Mouse (Mus musculus) gastrocnemius, postnatal 14 days (tissue): Measurements from ENCODE around the gene Armc3. TPM values are rescaled to one million over a fixed set of nuclear protein-coding genes. Genes with fewer than 3 reads are reported as not detected.

Experiments used
- DNase-seq: peaks from one replicate; pipeline ENCODE4 v3.0.0; 2021; ENCODE audit warnings: mixed read lengths
- intact Hi-C: fragments of 180-260 bp; cut with DNase I; formaldehyde crosslinking; loops from one replicate; pipeline ENCODE4 v1.15.1; 2025; ENCODE audit warnings: low total_unique reads
- total RNA-seq, 2 experiments: library from RNA; stranded (reverse); gene quantifications; 2 replicates each; pipeline ENCODE4 v1.2.3; 2021

Armc3 gene
- total RNA-seq, 2 experiments from 2014 or later: not detected

DNA sequence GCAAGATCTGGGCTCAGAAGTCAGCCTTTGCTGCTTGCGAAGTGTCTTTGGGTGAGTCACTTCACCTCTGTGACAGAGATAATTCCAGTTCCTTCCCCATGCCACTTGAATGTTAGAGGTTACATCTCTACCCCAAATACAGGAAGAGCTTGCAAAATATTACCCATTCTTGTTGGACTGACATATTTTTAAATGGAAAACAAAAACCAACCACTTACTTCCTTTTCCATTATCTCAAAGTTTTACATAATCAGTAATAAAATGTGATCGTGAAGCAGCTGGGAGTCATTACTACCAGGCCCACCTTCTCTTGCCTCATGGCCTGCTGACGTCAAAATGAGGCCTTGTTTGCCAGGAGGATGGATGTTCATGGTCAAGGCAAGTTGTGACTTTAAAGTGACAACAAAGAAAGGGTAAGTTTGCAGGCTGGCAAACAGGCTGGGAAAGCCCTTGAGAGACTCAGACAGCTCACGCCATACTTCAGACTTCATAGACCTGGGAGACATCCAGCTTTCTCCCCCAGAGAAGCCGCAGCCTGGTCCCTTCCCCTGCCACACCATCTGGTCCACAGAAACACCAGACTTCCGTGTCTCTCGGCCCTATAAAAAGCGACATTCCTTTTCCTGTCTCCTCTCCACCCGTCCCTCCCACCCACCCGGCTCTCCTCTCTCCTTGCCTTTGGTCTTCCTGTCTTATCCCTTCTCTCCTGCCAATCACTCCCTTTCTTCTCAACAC is 145.0 kb downstream of the Armc3 start:
- intact Hi-C loops: no loop called here
- no peak for DNase-seq

DNA sequence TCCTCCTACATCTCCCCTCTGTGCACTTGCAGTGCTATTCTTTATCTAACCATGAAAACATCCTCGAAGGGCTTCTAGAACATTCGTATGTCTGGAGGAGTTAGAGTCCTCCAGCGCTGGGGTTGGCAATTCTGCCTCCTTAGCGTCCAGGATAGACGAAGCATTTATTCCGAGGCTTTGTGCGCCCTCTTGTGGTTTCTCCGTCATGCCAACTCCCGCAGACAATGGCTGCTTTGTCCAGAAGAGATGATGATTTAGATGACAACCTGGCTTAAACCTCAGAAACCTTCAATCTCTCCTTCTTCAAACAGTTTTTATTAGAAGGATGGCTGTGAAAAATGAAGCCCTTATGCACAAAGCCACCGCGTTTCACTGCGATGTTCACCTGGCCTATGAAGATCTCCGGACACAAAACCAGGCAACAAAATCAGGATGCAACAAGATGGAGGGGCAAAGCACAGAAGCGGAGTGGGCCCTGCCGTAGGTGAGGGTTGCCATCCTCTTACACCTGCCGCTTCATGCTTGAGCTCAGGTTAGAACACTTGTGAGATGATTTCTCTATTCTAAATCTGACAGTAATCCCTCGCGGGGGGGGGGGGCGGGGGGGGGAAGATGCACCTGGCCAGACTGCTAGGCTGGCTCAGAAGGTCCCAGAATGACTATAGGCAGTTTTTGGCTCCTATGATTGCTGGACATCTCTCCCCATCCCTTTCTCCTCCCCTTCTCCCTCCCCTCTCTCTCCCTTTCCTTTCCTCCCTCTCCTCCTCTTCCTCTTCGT is 145.7 kb downstream of the Armc3 start:
- intact Hi-C loops: no loop called here
- DNase-seq: peak; percentile 84

DNA sequence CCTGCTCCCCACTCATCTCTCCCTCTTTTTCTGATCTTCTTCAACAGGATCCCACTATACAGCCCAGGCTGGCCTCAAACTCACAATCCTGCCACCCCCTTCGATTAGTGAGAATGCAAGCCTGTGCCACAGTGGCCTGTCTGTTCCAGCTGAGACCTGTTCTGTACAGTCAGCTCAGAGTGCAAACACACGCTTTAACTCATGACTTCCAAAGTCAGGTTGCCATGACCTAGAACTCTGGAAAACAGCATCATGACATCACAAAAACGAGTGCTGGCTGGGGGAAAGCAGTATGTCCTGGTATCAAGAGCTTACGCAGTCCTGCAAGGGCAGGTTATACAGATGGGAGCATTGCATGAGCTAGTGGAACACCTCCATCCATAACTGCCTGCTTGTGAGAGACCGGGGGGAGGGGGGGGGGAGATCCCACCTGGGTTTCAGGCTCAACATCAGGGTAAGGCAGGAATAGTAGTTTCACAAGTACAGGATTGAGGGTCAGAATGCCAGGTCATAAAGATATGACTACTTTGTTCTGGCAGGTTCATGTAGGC is 146.4 kb downstream of the Armc3 start:
- intact Hi-C loops: no loop called here
- DNase-seq: no peak

DNA sequence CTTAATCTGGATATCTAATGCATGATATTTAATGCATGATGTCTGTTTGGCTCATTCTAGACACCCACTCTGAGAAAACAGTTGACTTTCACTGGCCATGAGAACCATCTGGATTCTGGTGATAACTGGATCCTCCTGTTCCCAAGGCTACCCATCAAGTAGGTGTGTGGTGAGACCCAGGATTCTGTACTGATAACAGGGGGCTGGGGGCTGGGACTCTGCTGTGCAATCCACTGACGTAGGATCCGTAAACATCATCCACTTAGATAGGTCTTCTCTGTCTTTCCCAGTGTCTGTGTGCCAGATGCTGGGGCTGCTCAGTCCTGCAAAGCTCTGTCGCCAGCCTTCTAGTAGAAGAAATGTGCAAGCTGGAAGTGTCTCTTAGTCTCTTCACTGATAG is 149.4 kb downstream of the Armc3 start:
- intact Hi-C loops: no loop called here
- DNase-seq: no peak

DNA sequence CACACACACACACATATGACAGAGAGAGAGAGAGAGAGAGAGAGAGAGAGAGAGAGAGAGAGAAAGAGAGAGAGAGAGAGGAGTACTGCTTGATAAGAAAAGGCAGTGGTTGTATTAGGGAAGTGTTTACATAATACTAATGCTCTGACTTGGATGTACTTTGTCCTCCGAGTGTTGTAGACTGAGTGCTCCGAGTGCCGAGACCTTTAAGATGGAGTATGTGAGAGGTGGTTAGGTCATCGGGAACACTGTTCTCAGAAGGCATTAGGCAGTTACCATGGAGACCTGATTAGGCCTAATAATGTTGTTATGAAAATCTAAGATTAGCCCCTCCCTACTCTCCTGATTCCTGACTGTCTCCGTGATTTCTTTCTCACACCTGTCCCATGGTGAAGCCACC is 151.1 kb downstream of the Armc3 start:
- intact Hi-C loops: no loop called here

DNA sequence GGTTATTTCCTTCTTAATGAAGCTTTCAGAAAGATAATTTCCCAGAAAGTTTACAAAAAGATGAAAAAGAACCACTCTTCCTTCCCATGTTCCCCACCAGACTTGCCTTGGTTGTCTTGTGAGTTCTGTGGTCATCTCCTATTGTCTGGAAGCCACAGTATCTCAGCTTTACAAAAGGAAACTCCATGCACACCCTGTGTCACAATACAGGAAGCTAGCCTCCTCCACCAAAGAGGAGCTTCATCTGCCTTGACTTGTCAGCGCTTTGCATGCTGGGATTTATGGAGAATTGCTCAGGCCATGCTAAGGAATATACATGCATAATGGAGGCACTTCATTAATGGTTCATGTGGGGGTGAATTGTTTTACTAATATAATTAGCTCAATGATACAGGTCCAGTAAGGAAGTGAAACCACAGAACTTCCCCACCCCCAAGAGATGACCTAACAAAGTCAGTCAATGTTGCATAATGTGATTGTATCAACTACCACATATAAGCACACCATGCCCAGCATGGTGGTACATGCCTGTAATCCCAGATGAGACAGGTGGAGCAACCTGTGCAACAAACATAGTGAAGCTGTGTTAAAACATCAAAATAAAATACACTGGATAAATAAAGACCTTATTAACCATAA is 152.6 kb downstream of the Armc3 start:
- intact Hi-C loops: no loop called here
- DNase-seq: no peak

More for the DNA sequence above, 151.1 kb downstream of the Armc3 start:
- no peak for DNase-seq

DNA sequence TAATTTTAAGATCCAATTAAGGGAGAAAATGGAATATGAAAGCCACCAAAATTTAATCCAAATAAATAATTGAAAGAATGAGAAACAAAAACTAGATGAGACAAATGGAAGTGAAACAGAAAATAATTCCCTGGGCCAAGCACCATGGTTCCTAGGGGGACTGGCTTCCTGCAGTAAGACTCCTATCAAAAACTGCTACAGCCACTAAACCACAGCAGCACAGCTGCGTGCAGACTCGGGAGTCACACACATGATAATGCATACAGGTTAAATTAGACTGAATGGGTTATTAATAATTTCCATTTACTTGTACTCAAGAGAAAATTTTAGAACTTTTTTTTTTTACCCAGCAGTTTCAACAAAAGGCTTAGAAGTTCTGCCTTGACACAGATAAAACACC is 154.1 kb downstream of the Armc3 start:
- no peak for DNase-seq
- intact Hi-C loops: no loop called here

Other genes starting within 250 kb of the Armc3 start
- gene Pip4k2a, start 201.2 kb upstream of the Armc3 start, total RNA-seq: 1 to 10 TPM; 6.9 to 8.0 TPM
- under 1 TPM; 0.14 to 0.31 TPM for gene 4930426L09Rik, start 201.0 kb upstream of the Armc3 start, total RNA-seq
- 10 to 100 TPM in 1 of 2 experiments, 1 to 10 TPM in 1; 8.2 to 10.2 TPM for gene Msrb2, start 172.1 kb downstream of the Armc3 start, total RNA-seq
- gene Ptf1a, start 246.4 kb downstream of the Armc3 start, total RNA-seq: not detected